Mouse (Mus musculus) gastrocnemius, postnatal 10 days (tissue): ENCODE data around the gene Zdhhc21. TPM values are rescaled to one million over a fixed set of nuclear protein-coding genes. Genes with fewer than 3 reads are reported as not detected.

Source experiments
- DNase-seq: peaks from one replicate; pipeline ENCODE4 v3.0.0; 2021; ENCODE audit warnings: mixed read lengths
- long read RNA-seq, 2 experiments: library from polyadenylated mRNA; stranded (forward); transcript quantifications; one replicate each; pipeline ENCODE4 v2.0.0; 2021
- total RNA-seq, 2 experiments: library from RNA; stranded (reverse); gene quantifications; 2 replicates each; pipeline ENCODE4 v1.2.3; 2021

Zdhhc21 gene
- total RNA-seq: 10 to 100 TPM; 11.3 to 12.4 TPM
- long read RNA-seq, experiment 1, full-length matches to known transcripts: 1 of 5 reads
- long read RNA-seq, experiment 1, partial matches to known transcripts: 0 of 5 reads
- long read RNA-seq, experiment 1, other reads (novel, unspliced or antisense): 4 of 5 reads
- long read RNA-seq, experiment 2, full-length matches to known transcripts: 2 of 6 reads
- long read RNA-seq, experiment 2, partial matches to known transcripts: 0 of 6 reads
- long read RNA-seq, experiment 2, other reads (novel, unspliced or antisense): 4 of 6 reads

DNA sequence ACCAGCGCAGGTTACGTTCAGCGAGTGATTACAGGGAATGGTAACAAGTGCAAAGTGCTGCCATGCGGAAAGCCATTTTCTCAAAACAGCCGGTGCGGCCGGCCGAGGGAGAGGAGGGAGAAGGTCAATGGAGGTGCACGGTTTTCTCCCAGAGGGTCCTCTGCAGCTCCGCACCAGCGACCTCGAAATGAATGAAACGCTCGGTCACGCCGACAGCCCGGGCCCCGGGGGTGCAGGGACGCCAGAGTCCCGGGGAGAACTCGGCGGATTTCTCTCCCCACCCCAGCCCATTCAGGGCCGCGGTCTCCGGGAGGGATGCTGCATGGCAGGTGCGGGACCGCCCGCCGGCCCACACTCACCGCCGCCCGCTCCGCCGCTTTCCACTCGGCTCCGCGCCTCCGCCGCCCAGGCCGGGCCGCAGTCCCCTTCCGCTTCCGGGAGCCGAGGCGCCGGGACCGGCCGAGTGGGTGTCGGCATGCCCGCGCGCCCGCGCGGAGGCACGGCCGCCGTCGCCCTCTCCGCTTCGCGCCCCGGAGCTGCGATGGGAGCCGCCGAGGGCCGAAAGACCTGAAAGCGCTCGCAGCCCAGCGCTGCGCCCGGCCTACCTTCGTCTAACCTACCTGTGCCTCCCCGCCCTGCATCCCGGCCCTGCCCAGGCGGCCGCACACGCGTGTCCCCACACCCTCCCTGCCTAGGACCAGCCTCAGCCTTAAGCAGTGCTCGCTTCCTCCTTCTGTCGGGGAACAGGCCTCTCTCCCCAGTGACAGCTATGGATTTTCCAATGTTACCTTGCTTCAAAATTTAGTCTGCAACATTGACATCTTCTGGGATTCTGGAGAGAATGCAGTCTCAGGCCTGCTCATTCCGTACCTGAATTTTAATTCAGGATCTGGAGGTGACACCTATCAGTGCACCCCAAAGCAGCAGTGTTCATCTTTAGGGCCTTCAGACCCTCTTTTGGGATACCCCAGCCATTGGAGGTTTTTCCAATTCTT lies at the start of gene Zdhhc21:
Gene Zdhhc21, minus strand, starts transcription at position 828 of the 995 bp plus-strand sequence.
- peak; percentile 80 for DNase-seq

- DNase-seq: no peak
These were observed 35.5 kb upstream of the Zdhhc21 start for GRCm38 (mm10) chr4:82895227-82895626.

GRCm38 (mm10) chr4:82892247-82892646 lies 32.5 kb upstream of the Zdhhc21 start:
- no peak for DNase-seq

DNA sequence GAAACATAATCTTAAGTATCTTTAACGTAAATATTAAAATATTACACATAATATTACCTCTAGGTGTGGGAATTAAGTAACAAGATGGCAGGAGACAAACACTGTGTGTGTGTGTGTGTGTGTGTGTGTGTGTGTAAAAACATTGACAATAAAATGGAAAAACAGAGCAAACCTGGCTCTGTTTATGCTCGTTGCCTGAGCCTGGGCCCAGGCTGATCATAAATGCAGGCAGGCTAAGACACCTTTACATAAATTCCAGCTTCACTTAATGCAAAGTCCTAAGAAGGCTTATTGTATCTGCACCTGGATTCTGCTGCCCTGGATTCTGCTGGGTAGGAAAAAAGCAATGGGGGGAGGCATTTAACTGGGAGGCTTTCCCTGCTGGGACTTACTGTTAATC lies 31.8 kb upstream of the Zdhhc21 start:
- no peak for DNase-seq

DNA sequence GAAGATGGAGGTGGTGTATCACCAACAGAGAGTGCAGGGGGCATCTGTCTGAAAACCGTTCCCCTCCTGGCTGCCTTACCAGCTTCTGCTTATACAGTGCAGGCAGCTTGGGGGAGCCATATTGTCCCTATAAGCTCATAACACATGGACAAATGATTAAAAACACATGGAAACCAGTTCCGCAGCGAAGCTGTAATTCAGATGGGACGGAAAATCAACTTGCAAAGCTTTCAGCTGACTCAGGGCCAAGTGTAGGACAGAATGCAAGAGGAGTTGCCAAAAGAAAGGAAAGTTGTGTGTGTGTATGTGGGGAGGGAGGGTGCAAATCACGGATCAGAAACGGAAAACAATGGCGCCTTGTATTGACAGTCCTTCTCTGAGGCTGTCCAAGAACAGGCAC lies 31.3 kb upstream of the Zdhhc21 start:
- no peak for DNase-seq

- no peak for DNase-seq
These were observed 30.8 kb upstream of the Zdhhc21 start for GRCm38 (mm10) chr4:82890585-82890984.

DNA sequence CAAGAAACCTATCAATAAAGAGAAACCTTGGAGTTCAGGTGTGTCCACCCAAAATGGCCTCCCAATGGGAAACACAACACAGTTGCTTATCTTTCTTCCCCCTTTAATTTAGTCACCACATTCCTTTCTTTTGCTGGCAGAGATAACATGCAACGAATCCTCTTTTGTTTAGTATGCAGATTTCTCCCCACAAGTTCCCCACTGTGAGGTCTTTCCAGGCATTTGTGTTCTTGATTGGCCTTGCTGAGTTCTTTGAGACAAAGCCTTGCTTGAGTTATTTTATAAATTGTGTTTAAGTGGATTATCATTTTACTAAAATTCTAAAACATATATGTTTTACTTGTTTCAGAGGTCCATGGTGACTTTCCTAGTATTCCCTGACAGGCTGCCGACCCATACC lies 26.4 kb upstream of the Zdhhc21 start:
- DNase-seq: no peak

GRCm38 (mm10) chr4:82885535-82885913 lies 25.8 kb upstream of the Zdhhc21 start:
- DNase-seq: no peak

DNA sequence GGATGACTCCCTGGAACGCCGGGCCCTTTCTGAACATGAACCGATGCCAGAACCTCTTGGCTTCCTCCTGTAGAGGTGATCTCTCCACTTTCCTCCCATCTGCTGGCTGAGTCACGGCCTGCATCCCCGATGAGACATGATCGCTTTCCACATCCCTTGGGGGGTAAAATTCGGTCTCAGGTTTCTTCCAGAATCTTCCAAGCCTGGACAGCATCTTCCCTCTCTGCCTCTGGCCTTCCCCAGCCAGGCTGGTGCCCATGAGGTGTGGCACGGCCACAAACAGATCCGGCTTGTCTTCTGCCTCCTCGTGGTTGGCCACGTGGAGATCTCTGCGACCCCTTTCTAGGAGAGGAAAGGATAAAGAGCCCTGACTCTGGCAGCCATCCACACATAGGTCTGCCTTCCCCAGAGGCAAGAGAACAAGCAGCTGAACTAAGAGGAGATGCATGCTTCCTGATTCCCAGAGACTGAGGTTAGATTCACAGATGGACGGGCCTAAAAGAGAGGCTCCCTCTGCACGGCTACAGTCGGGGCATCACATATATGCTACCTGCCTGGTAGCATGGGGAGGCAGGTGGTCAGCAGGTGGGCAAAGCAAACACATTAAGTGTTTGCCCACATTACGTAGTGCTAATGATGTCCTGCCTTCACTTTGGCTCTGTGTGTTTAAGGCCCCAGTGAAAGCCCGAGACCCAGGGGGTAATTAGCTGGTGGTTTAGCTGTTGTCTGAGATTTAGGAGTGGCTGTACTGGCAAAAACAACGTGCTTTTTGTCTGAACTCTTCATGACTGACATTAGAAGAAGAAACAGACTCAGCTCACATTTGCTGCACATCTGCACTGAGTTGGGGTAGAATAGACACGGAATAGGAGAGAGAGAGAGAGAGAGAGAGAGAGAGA lies 25.1 kb upstream of the Zdhhc21 start, which contains the start of gene Cer1:
Gene Cer1, minus strand, starts transcription at position 513 of the 899 bp plus-strand sequence.
- peak; percentile 7 for DNase-seq

- DNase-seq: peak; percentile 9
These were observed 22.7 kb upstream of the Zdhhc21 start for GRCm38 (mm10) chr4:82882500-82882899.

DNA sequence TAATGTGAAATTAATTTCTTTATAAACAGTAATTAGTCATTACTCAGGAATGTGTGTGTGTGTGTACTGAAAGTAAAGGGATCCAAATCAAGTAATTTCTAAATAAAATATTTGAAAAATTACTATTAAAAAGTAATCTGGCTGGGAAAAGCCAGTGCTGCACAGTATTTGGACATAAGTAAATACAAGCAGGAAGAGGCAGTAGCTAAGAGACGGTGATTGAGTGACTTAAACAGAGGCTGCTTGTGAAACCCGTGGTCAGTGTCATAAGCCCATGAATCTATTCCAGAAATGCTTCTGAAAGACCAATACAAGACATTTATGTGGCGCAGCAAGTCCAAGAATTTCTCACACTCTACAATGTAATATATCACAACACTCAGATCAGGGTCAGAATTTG lies 21.6 kb upstream of the Zdhhc21 start:
- DNase-seq: no peak

DNA sequence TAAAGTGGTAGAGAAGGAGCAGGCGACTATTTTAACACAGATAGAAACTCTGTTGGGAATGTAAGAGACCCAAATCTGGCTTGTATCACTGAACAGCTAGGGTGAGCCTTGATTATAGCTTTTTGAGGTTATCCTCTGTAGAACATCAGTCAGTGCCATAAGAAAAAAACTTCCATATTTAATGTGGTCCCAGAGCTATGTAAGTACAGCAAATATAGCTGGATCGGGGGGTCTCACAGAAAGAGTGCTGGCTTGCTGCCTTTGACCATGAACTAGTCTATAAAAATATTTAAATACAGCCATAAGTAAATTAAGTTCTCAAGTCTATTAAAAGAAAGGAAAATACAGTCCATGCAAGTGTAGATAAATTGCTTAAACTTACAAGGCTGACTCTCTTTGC lies 20.5 kb upstream of the Zdhhc21 start:
- no peak for DNase-seq

- no peak for DNase-seq
These were observed 19.4 kb upstream of the Zdhhc21 start for GRCm38 (mm10) chr4:82879152-82879551.

GRCm38 (mm10) chr4:82876656-82877055 lies 16.9 kb upstream of the Zdhhc21 start:
- DNase-seq: no peak

- no peak for DNase-seq
These were observed 15.8 kb upstream of the Zdhhc21 start for GRCm38 (mm10) chr4:82875532-82875931.

DNA sequence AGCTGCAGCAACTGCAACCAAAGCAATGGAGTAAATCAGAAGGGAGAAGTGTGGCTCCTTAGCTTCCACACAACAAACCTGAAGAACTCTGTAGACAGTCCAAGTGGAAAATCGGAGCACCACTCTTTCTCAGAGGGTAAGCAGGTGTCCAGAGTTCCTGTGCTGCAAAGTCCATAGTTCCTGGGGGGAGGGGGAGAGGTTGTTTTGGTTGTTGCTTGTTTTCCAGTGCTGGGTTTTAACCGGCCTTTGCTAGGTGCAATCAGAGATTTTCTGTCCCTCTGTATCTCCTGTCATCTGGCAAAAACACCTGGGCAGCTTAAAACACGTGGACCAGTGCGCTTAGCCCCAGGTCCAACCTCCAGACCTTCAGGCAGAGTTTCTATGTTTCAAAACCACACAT lies 15.0 kb upstream of the Zdhhc21 start:
- DNase-seq: no peak

DNA sequence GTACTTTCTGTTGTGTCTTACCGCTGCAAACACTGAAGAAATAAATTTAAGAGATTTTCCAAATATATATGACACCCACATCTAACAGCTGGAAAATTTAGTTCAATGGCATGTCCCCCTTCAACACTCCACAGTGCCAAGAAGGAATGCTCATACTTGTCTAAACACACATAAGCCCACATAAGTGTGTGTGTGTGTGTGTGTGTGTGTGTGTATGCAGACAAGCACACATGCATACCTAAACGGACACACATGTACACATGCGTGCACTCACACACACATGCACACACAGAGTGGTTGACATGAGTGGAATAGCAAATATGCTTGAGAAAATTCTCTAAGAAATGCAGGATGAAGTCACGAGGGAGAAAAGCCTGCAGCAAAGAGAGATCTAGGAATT lies 12.8 kb upstream of the Zdhhc21 start:
- no peak for DNase-seq

- DNase-seq: no peak
These were observed 12.4 kb upstream of the Zdhhc21 start for GRCm38 (mm10) chr4:82872121-82872520.

DNA sequence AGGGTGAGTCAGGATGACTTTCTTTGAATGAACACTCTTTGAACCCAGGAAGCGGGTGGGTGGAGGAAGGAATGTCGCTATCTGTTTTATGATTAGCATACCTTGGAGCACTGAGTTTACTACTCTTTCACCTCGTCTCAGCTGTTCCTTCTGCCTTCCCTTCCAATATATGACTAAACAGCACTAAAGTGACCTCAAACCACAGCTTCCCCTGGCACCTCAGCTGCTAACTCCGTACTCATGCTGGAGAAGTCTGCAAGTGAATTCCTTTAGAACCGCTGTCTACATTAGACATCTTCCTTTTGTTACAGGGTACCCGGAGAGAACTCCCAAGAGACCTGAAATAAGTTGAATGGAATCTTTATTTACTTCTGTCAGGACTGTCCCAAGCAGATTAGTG lies 11.2 kb upstream of the Zdhhc21 start:
- DNase-seq: no peak

DNA sequence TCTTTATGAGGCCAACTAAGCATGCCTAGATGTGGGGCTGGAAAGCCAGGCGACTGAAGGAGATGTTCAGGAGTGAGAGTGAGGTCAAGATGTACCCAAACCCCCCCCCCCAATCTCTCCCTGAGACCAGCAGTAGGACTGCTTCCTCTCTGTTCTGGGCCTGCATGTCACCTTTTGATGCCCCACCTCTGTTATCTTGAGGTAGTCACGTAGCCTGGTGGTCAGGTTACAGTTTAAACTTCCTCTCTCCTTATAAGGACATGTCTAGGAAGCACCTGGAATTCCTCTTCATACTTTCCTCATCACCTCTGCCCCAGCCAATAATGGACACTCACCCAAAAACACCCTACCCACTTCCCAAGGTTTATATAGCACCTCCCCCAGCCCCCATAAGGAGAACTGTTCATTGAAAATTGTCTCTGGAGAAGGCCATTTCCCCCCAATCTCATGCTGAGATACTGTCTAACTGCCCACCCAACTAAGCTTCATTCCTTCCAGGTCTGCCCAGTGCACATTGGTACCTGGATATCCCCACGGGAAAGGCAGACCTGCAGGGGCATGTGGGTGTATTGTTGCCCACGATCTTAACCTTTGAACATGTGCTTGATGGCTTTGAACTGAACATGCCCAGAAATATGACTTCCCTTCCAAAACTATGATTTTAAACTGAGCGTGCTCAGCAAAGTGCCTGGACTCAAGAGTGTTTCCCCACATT lies 8.1 kb upstream of the Zdhhc21 start:
- no peak for DNase-seq

- DNase-seq: no peak
These were observed 7.4 kb upstream of the Zdhhc21 start for GRCm38 (mm10) chr4:82867111-82867510.
